Mouse (Mus musculus): ENCODE results near the gene Rpl26.

- TF ChIP-seq POLR2A (IDR thresholded peaks at IDR 0.05; ENCODE audit: borderline replicate concordance, low read depth, low read length) (no peak), CTCF (IDR thresholded peaks at IDR 0.05; ENCODE audit: low read depth, low read length) (no peak)
These were observed 7.6 kb downstream of the Rpl26 start for GRCm38 (mm10) chr11:68908846-68909503.

All from bone marrow macrophage, adult 2 months (primary cell).